Mouse (Mus musculus): Measurements from ENCODE around the gene Tsen2. TPM values are rescaled to one million over a fixed set of nuclear protein-coding genes. Genes with fewer than 3 reads are reported as not detected.
A peak's percentile ranks its signal among the peaks of the same experiment; 100 is the strongest.

Tsen2 gene
- polyA plus RNA-seq, 1 experiment: 21.4 TPM

GRCm38 (mm10) chr6:115609121-115609520 is 64.7 kb downstream of the Tsen2 start:
- Histone ChIP-seq H3K27ac (ENCODE audit: insufficient read depth, low read length) (no peak overlapping the region), H3K4me1 (ENCODE audit: control insufficient read depth, insufficient read depth, low read length) (peaks cover 16% of the 10 kb centered on the region)
- TF ChIP-seq POLR2A (IDR thresholded peaks at IDR 0.05; ENCODE audit: extremely low read depth, insufficient read depth, low read length) (no peak), CTCF (IDR thresholded peaks at IDR 0.05; ENCODE audit: extremely low read depth, insufficient read depth, low read length) (no peak; the same call in 1 of the 2 replicates)

GRCm38 (mm10) chr6:115610301-115610700 is 65.8 kb downstream of the Tsen2 start:
- Histone ChIP-seq H3K4me3 (ENCODE audit: insufficient read depth, low read length) (no peak overlapping the region), H3K4me1 (ENCODE audit: control insufficient read depth, insufficient read depth, low read length) (peaks cover 16% of the 10 kb centered on the region), H3K27ac (ENCODE audit: insufficient read depth, low read length) (no peak overlapping the region)
- TF ChIP-seq POLR2A (IDR thresholded peaks at IDR 0.05; ENCODE audit: extremely low read depth, insufficient read depth, low read length) (no peak), CTCF (IDR thresholded peaks at IDR 0.05; ENCODE audit: extremely low read depth, insufficient read depth, low read length) (no peak)

More at GRCm38 (mm10) chr6:115609121-115609520, 64.7 kb downstream of the Tsen2 start:
- no peak overlapping the region for H3K4me3 ChIP-seq (ENCODE audit: insufficient read depth, low read length)

GRCm38 (mm10) chr6:115613793-115614192 is 69.3 kb downstream of the Tsen2 start:
- Histone ChIP-seq H3K4me3 (ENCODE audit: insufficient read depth, low read length) (no peak overlapping the region), H3K27ac (ENCODE audit: insufficient read depth, low read length) (no peak overlapping the region), H3K4me1 (ENCODE audit: control insufficient read depth, insufficient read depth, low read length) (peaks cover 6% of the 10 kb centered on the region)
- TF ChIP-seq CTCF (IDR thresholded peaks at IDR 0.05; ENCODE audit: extremely low read depth, insufficient read depth, low read length): no peak

GRCm38 (mm10) chr6:115615983-115616382 is 71.5 kb downstream of the Tsen2 start:
- peak overlapping the region; percentile 34; the same call in 1 of the 2 replicates for H3K27ac ChIP-seq (ENCODE audit: insufficient read depth, low read length)
- H3K4me1 ChIP-seq (ENCODE audit: control insufficient read depth, insufficient read depth, low read length): peaks cover 6% of the 10 kb centered on the region
- TF ChIP-seq POLR2A (IDR thresholded peaks at IDR 0.05; ENCODE audit: extremely low read depth, insufficient read depth, low read length): no peak
- TF ChIP-seq CTCF (IDR thresholded peaks at IDR 0.05; ENCODE audit: extremely low read depth, insufficient read depth, low read length): no peak
- no peak overlapping the region for H3K4me3 ChIP-seq (ENCODE audit: insufficient read depth, low read length)

GRCm38 (mm10) chr6:115619818-115620217 is 75.4 kb downstream of the Tsen2 start:
- Histone ChIP-seq H3K27ac (ENCODE audit: insufficient read depth, low read length) (no peak overlapping the region), H3K4me1 (ENCODE audit: control insufficient read depth, insufficient read depth, low read length) (peaks cover 3% of the 10 kb centered on the region; the same call in 1 of the 2 replicates), H3K4me3 (ENCODE audit: insufficient read depth, low read length) (no peak overlapping the region)
- TF ChIP-seq POLR2A (IDR thresholded peaks at IDR 0.05; ENCODE audit: extremely low read depth, insufficient read depth, low read length) (no peak), CTCF (IDR thresholded peaks at IDR 0.05; ENCODE audit: extremely low read depth, insufficient read depth, low read length) (no peak)

- Histone ChIP-seq H3K4me3 (ENCODE audit: insufficient read depth, low read length) (no peak overlapping the region), H3K27ac (ENCODE audit: insufficient read depth, low read length) (no peak overlapping the region), H3K4me1 (ENCODE audit: control insufficient read depth, insufficient read depth, low read length) (peaks cover 3% of the 10 kb centered on the region; the same call in 1 of the 2 replicates)
- TF ChIP-seq POLR2A (IDR thresholded peaks at IDR 0.05; ENCODE audit: extremely low read depth, insufficient read depth, low read length) (no peak), CTCF (IDR thresholded peaks at IDR 0.05; ENCODE audit: extremely low read depth, insufficient read depth, low read length) (no peak)
These were observed 76.5 kb downstream of the Tsen2 start for GRCm38 (mm10) chr6:115620942-115621341.

GRCm38 (mm10) chr6:115626121-115626520 is 81.7 kb downstream of the Tsen2 start:
- no peak overlapping the region for H3K27ac ChIP-seq (ENCODE audit: insufficient read depth, low read length)
- TF ChIP-seq POLR2A (IDR thresholded peaks at IDR 0.05; ENCODE audit: extremely low read depth, insufficient read depth, low read length) (no peak), CTCF (IDR thresholded peaks at IDR 0.05; ENCODE audit: extremely low read depth, insufficient read depth, low read length) (no peak)
- no peaks in the 10 kb centered on the region for H3K4me1 ChIP-seq (ENCODE audit: control insufficient read depth, insufficient read depth, low read length)
- H3K4me3 ChIP-seq (ENCODE audit: insufficient read depth, low read length): no peak overlapping the region

Other genes starting within 250 kb of the Tsen2 start
- 9.0 and 10.0 TPM in 2 replicates for gene Pparg, start 183.7 kb upstream of the Tsen2 start, polyA plus RNA-seq (2012; rRNA removed)
- 0.23 TPM in 1 of 2 replicates, not detected in the other for gene Mkrn2os, start 47.9 kb downstream of the Tsen2 start, polyA plus RNA-seq (2012; rRNA removed)
- 24.5 and 27.1 TPM in 2 replicates for gene Mkrn2, start 57.2 kb downstream of the Tsen2 start, polyA plus RNA-seq (2012; rRNA removed)
- gene Raf1, start 132.0 kb downstream of the Tsen2 start, polyA plus RNA-seq (2012; rRNA removed): 111 and 123 TPM in 2 replicates
- 5.5 TPM in 2 replicates for gene Tmem40, start 217.7 kb downstream of the Tsen2 start, polyA plus RNA-seq (2012; rRNA removed)
- gene Cand2, start 229.9 kb downstream of the Tsen2 start, polyA plus RNA-seq (2012; rRNA removed): 3.0 and 3.1 TPM in 2 replicates